Mouse (Mus musculus) heart, adult 2 months (tissue): ENCODE measurements around the gene Arhgap42. TPM values are rescaled to one million over a fixed set of nuclear protein-coding genes. Genes with fewer than 3 reads are reported as not detected.

Experiments used
- DNase-seq, 2 experiments: peaks; one replicate each; pipeline ENCODE4 v3.0.0; 2021
- H3K27ac ChIP-seq: fragments of 200-600 bp; 2 replicates; pipeline ENCODE4 v1.8.1; 2022
- H3K27me3 ChIP-seq: fragments of 200-500 bp; 2 replicates; pipeline ENCODE4 v1.6.1; 2012; ENCODE audit warnings: mild to moderate bottlenecking, low read length, inconsistent platforms, mixed read lengths; ENCODE audit not compliant: control insufficient read depth, insufficient read depth
- H3K36me3 ChIP-seq: fragments of 200-500 bp; 2 replicates; pipeline ENCODE4 v1.6.1; 2012; ENCODE audit warnings: low read length, inconsistent platforms; ENCODE audit not compliant: control insufficient read depth, insufficient read depth
- H3K4me1 ChIP-seq: fragments of 200-500 bp; 2 replicates; pipeline ENCODE4 v1.6.1; 2011; ENCODE audit warnings: low read length; ENCODE audit not compliant: control insufficient read depth, insufficient read depth
- H3K4me3 ChIP-seq: fragments of 200-600 bp; 2 replicates; pipeline ENCODE4 v1.8.1; 2022
- H3K79me2 ChIP-seq: fragments of 200-500 bp; replicated peaks from 2 replicates; pipeline ENCODE4 v1.6.1; 2012; ENCODE audit warnings: mild to moderate bottlenecking, inconsistent platforms, low read length, moderate library complexity, mixed read lengths; ENCODE audit not compliant: control insufficient read depth, insufficient read depth
- H3K9ac ChIP-seq: fragments of 200-500 bp; 2 replicates; pipeline ENCODE4 v1.6.1; 2012; ENCODE audit warnings: low read depth, mild to moderate bottlenecking, control low read depth, inconsistent platforms, low read length, mixed read lengths
- CTCF ChIP-seq: fragments of 200-600 bp; IDR thresholded peaks from 2 replicates; pipeline ENCODE4 v1.8.1; 2022; ENCODE audit warnings: antibody characterized with exemption, mild to moderate bottlenecking, moderate library complexity
- EP300 ChIP-seq: fragments of 200-500 bp; IDR thresholded peaks from 2 replicates; pipeline ENCODE4 v1.6.1; 2011; ENCODE audit warnings: low read depth, low read length, control low read depth; ENCODE audit not compliant: insufficient read depth
- POLR2A ChIP-seq: fragments of 200-500 bp; IDR thresholded peaks from 2 replicates; pipeline ENCODE4 v1.6.1; 2011; ENCODE audit warnings: mild to moderate bottlenecking, low read depth, low read length, control low read depth; ENCODE audit not compliant: insufficient read depth
- WGBS: fragments of 180-500 bp; shearing (Covaris S2); methylation state at CpG from one replicate; pipeline ENCODE4 v1.1.7; 2018; 5-methylcytosine and 5-hydroxymethylcytosine counted together
- intact Hi-C: fragments of 180-260 bp; cut with DNase I; formaldehyde crosslinking; loops from one replicate; pipeline ENCODE4 v1.15.1; 2025
- polyA plus RNA-seq: library from polyadenylated mRNA; depleted of rRNA; stranded (reverse); fragments of >200 nt; gene quantifications from 2 replicates; pipeline ENCODE4 v1.2.3, GENCODE M21; 2012
- total RNA-seq, 2 experiments: library from RNA; stranded (reverse); gene quantifications; 2 replicates each; pipeline ENCODE4 v1.2.3; 2021

Arhgap42 gene
- total and polyA plus RNA-seq, 3 experiments: 1.7 to 8.3 (median 8.0) TPM

GRCm38 (mm10) chr9:9207251-9207650 is 31.6 kb downstream of the Arhgap42 start:
- no peak overlapping the region for H3K27ac ChIP-seq
- intact Hi-C loops: no loop called here
- 75% methylated on average over 4 of the region's 4 CpGs for WGBS
- no peaks in the 10 kb centered on the region; the same call in 1 of the 2 replicates for H3K4me1 ChIP-seq
- H3K36me3 ChIP-seq: no peaks in the 10 kb centered on the region
- H3K27me3 ChIP-seq: no peaks in the 10 kb centered on the region
- DNase-seq: no peak
- no peak overlapping the region for H3K9ac ChIP-seq
- TF ChIP-seq CTCF (no peak), EP300 (no peak), POLR2A (no peak)
- no peak overlapping the region for H3K4me3 ChIP-seq
- H3K79me2 ChIP-seq: no peaks in the 10 kb centered on the region

GRCm38 (mm10) chr9:9200827-9201388 is 38.0 kb downstream of the Arhgap42 start:
- TF ChIP-seq CTCF (no peak), POLR2A (no peak), EP300 (no peak)
- Histone ChIP-seq H3K4me3 (no peak overlapping the region), H3K36me3 (no peaks in the 10 kb centered on the region), H3K4me1 (peaks cover 2% of the 10 kb centered on the region; the same call in 1 of the 2 replicates), H3K9ac (no peak overlapping the region), H3K27me3 (no peaks in the 10 kb centered on the region), H3K27ac (peak overlapping the region; percentile 40; the same call in 1 of the 2 replicates), H3K79me2 (no peaks in the 10 kb centered on the region)
- WGBS: 52% methylated on average over 8 of the region's 8 CpGs
- intact Hi-C loops: no loop called here
- peak in 1 of 2 experiments; percentile 8 for DNase-seq

- WGBS: 69% methylated on average over 8 of the region's 8 CpGs
- peak in 1 of 2 experiments; percentile 16 for DNase-seq
- intact Hi-C loops: loop anchor here (5.0 kb wide), 1 partner anchor 38 kb away; the partner anchor contains the start of gene Arhgap42
Measured at GRCm38 (mm10) chr9:9199170-9199841, 39.6 kb downstream of the Arhgap42 start.

GRCm38 (mm10) chr9:9198645-9199044 is 40.3 kb downstream of the Arhgap42 start:
- 32% methylated on average over 3 of the region's 3 CpGs for WGBS

More at GRCm38 (mm10) chr9:9199170-9199841, 39.6 kb downstream of the Arhgap42 start:
- Histone ChIP-seq H3K4me1 (peaks cover 2% of the 10 kb centered on the region; the same call in 1 of the 2 replicates), H3K4me3 (no peak overlapping the region), H3K27ac (peak overlapping the region; percentile 45), H3K9ac (no peak overlapping the region), H3K27me3 (no peaks in the 10 kb centered on the region), H3K36me3 (no peaks in the 10 kb centered on the region), H3K79me2 (no peaks in the 10 kb centered on the region)
- TF ChIP-seq CTCF (no peak), POLR2A (no peak), EP300 (no peak)

GRCm38 (mm10) chr9:9196046-9196445 is 42.9 kb downstream of the Arhgap42 start:
- intact Hi-C loops: loop anchor here (5.0 kb wide), 1 partner anchor 41 kb away; the partner anchor contains the start of gene Arhgap42
- no peak for TF ChIP-seq POLR2A
- TF ChIP-seq EP300: no peak
- TF ChIP-seq CTCF: no peak
- DNase-seq: no peak
- no peak overlapping the region for H3K27ac ChIP-seq
- H3K27me3 ChIP-seq: no peaks in the 10 kb centered on the region
- H3K79me2 ChIP-seq: no peaks in the 10 kb centered on the region
- no peak overlapping the region for H3K9ac ChIP-seq
- H3K4me1 ChIP-seq: peaks cover 3% of the 10 kb centered on the region; the same call in 1 of the 2 replicates
- no peak overlapping the region for H3K4me3 ChIP-seq
- H3K36me3 ChIP-seq: no peaks in the 10 kb centered on the region; the same call in 1 of the 2 replicates

More at GRCm38 (mm10) chr9:9198645-9199044, 40.3 kb downstream of the Arhgap42 start:
- no peaks in the 10 kb centered on the region for H3K36me3 ChIP-seq
- no peaks in the 10 kb centered on the region for H3K27me3 ChIP-seq
- H3K9ac ChIP-seq: no peak overlapping the region
- H3K4me1 ChIP-seq: peaks cover 3% of the 10 kb centered on the region; the same call in 1 of the 2 replicates
- peak overlapping the region; percentile 47 for H3K27ac ChIP-seq
- H3K4me3 ChIP-seq: no peak overlapping the region
- H3K79me2 ChIP-seq: no peaks in the 10 kb centered on the region
- intact Hi-C loops: loop anchor here (5.0 kb wide), 1 partner anchor 39 kb away; the partner anchor contains the start of gene Arhgap42
- DNase-seq: no peak
- TF ChIP-seq POLR2A: no peak
- TF ChIP-seq CTCF: no peak
- no peak for TF ChIP-seq EP300
